Mouse (Mus musculus) stomach, postnatal 0 days (tissue): ENCODE data around the gene Inpp4a.

Experiments
- CTCF ChIP-seq: IDR thresholded peaks from 2 replicates; pipeline ENCODE4 v1.5.1; 2016; ENCODE audit warnings: antibody characterized with exemption, low read depth, mild to moderate bottlenecking, moderate library complexity
- EP300 ChIP-seq: optimal IDR thresholded peaks from 2 replicates; pipeline ENCODE3; 2016; ENCODE audit warnings: antibody characterized with exemption

GRCm38 (mm10) chr1:37408678-37409077 is 109.0 kb downstream of the Inpp4a start:
- TF ChIP-seq CTCF (no peak), EP300 (no peak)
